Mouse (Mus musculus) ES-Bruce4 (cell line): ENCODE results near the gene Uqcr11.

Source experiments
- CTCF ChIP-seq: IDR thresholded peaks from one replicate; pipeline ENCODE4 v1.8.1; 2011; ENCODE audit warnings: low read depth, low read length
- EP300 ChIP-seq: IDR thresholded peaks from 2 replicates; pipeline ENCODE4 v1.6.1; 2011; ENCODE audit warnings: low read depth, low read length; ENCODE audit not compliant: insufficient read depth

DNA sequence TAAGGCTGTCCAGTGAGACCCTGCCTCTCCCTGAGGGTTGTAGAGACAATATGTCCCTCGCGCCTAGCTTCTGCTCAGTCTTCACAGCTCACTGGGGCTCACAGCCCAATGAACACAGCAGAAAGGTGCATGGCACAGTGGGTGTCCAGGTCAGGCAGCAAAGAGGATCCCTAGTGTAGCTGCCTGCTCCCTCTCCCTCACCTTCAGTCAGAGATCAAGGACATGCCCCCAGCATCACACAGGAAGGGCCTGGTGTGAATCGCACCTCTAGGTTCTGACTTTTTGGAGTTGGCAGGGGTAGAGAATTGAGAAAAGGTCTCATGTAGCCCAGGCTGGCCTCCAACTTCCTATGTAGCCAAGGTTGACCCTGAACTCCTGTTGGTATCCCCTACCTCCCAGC is 28.2 kb upstream of the Uqcr11 start:
- TF ChIP-seq CTCF (no peak), EP300 (no peak)
